Mouse (Mus musculus) neutrophil, adult 65 days (primary cell): ENCODE data around the gene Hint2. TPM values are rescaled to one million over a fixed set of nuclear protein-coding genes. Genes with fewer than 3 reads are reported as not detected.

Source experiments
- total RNA-seq: library from RNA; stranded (reverse); gene quantifications from 2 replicates; pipeline ENCODE4 v1.2.4, GENCODE M21; 2023

Gene Hint2
- total RNA-seq: 4.9 and 7.9 TPM in 2 replicates

DNA sequence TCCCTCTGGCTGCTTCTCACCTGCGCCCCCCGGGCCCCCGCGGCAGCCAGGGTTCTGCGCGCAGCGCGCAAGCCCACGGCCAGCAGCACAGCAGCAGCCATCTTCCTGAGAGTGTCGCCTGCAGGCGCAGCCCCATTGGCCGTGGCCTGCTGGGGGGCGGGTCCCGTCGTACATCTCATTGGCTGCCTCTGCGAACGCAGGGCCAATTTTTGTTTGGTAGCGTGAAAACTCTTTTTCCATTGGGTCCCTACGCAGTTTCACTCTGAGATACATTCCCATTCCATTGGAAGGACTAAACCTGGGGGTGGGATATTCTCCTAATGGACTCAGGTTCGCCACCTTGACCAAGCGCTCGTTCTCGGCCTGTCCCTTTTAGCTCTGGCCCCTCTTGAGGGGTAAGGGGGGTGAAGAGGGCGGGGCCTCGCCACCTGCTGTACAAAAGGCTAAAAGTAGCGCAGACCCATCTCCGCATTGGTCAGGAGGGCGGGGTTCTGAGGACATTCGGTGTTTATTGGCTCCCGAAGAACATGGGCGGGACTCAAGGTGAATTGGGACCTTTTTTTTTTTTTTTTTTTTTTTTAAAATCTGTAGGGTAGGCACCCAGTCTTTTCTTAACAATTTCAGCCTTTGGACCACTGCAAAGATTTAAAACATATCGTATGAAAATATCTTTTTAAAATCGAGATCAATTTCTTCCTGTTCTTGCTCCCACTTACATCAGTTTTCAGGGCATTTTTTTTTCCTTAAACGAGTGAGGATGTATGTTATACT lies at the start of gene Hint2:
Hint2 (minus strand) TSS at position 128 of the 771 bp plus-strand sequence.

DNA sequence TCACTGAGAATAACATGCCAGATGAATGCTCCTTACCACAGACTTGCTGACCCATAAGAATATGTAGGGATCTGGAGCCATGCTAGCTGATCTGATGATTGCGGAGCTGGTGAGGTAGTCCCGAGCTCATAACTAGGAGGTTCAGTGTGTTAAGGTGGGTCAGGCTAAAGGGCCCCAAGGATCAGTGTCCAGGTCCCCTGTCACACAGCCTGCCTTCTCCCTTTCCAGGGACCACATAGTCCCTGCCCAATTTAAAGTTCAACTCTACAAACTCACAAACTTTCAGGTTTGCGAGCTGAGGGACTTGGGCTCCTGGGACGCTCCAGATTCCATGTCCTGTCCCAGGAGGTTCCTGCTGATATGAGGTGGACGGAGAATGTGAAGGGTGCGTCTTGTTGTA lies 44.4 kb upstream of the Hint2 start, which contains the start of gene Olfr70:
Olfr70 (minus strand) TSS at position 101 of the 400 bp plus-strand sequence.

DNA sequence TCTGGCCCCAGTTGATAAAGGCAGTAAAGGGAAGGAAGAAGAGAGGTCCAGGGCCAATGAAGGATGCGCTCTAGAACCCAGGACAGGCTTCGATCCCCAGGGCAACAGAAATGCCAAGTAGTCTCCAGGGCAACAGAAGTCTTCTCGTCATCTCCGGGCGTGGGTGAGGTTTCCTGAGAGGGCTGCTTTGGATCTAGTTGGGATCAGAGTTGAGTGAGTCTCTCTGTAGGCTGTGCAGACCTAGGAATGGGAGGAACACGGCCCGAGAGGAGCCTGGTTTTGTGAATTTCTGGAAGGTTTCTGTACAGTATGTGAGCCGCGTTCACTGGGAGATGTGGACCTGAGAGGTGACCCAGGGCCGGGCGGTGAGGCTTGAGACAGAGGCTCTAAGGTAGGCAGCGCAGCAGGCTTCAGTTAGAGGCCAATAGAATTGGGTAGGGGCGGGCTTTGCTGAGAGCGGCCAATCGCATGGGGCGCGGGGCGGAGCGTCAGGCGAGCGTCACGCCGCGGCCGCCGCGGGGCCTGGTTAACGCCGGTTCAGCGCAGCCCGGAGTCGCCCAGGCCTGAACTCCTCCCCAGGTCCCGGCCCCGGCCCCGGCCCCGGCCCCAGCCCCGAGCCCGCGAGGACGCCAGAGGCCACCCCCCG lies 12.6 kb upstream of the Hint2 start, which contains the start of the genes Tmem8b and Fam221b:
Tmem8b (plus strand) TSS at position 190 of the 646 bp plus-strand sequence.
Fam221b (minus strand) TSS at position 364 of the 646 bp plus-strand sequence.

DNA sequence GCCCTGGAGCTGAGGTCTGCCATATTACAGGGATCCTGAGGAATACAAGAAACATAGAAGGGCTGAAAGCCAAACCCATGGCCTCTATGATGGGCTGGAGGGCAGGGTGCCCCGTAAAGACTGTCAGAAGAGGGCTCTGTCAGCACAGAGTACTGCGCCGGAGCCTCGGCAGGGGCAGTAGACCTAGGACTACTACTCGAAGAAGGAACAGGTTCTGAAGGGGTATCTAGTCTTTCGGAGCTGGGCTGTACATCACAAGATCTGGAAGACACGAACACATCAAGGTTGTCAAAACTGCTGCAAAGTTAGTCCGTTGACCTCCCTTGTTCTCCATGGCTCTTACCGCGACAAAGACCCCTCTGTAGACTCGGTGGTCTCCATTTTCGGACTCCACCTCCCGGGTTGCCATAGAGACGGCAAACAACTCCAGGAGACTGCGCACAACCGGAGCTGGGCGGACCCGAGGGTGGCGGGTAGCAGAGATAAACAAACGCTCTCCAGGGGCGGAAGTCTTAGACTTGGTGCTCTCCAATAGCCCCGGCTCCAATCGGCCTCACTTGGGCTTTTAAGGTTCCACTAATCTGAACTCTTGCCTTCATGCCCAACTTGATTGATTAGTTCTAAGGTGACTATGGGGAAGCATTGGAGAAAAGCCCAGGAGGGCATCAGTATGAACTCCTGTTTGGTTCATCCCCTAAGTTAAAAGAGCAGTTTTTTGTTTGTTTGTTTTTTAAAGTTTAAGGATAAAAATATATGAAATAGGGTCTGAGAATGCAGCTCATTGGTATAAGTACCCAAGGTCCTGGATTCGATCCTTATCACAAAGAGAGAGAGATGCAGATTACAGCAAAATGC lies 2.9 kb downstream of the Hint2 start, which contains the start of gene Spag8:
Spag8 (minus strand) TSS at position 434 of the 855 bp plus-strand sequence.

DNA sequence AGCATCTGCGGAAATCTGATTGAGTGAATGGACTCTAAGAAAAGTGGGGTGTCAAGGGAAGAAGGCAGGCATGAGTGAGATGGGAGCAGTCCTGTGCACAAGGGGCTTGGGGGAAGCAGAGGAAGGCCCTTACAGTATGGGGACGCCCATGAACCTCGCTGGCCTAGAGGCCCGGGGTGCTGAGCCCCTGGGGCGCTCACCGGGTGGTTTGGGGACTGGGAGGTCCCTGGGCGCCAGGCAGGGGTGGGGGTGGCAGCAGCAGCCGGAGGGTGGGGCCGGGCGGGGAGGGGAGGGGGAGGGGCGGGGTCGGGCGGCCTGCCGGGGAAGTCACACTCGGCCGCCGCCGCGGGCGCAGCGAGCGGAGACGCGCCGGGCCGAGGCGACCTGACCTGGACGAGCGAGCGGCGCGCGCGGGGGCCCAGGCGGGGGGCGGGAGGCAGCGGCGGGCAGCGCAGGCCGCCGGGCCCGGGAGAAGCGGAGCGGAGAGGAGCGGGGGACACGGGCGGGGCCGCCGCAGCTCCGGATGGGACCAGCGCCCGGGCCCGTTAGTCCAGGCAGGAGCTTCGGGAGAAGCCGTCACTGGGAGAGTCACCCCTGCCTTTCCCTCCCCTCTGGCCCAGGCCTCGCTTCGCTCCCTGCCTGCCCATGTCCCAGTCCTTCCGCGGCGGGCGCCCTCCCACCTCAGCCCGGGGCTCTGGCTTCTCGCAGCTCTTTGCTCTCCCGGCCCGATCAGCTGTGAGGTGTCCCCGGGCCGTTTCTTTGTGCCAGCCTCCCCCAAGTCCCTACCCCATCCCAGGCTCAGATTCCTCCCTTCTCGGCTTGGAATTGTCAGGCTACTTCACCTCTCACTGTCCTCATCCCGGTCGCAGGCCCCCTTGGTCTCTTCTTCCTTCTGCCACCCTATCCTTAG lies 25.0 kb downstream of the Hint2 start, which contains the start of gene Npr2:
Npr2 (plus strand) TSS at position 890 of the 910 bp plus-strand sequence.

Other genes starting within 250 kb of the Hint2 start
- gene Fam166b, start 227.3 kb downstream of the Hint2 start, total RNA-seq: not detected in 2 replicates
- gene Tesk1, start 214.5 kb downstream of the Hint2 start, total RNA-seq: 3.5 and 7.4 TPM in 2 replicates
- gene Cd72, start 201.8 kb downstream of the Hint2 start, total RNA-seq: 6.4 and 8.5 TPM in 2 replicates
- 1.00 TPM in 1 of 2 replicates, not detected in the other for gene Sit1, start 172.7 kb downstream of the Hint2 start, total RNA-seq
- 4.4 and 5.0 TPM in 2 replicates for gene Ccdc107, start 163.6 kb downstream of the Hint2 start, total RNA-seq
- gene Arhgef39, start 156.8 kb downstream of the Hint2 start, total RNA-seq: 23.8 and 36.8 TPM in 2 replicates
- 0.32 and 0.63 TPM in 2 replicates for gene Car9, start 149.5 kb downstream of the Hint2 start, total RNA-seq
- not detected in 2 replicates for gene Tpm2, start 132.7 kb downstream of the Hint2 start, total RNA-seq
- gene Creb3, start 94.1 kb downstream of the Hint2 start, total RNA-seq: 81.5 and 97.2 TPM in 2 replicates
- 554 and 575 TPM in 2 replicates for gene Tln1, start 93.8 kb downstream of the Hint2 start, total RNA-seq
- gene Rgp1, start 77.8 kb downstream of the Hint2 start, total RNA-seq: 45.8 TPM in 2 replicates
- 23.1 and 37.6 TPM in 2 replicates for gene Gba2, start 77.6 kb downstream of the Hint2 start, total RNA-seq
- gene Msmp, start 72.0 kb downstream of the Hint2 start, total RNA-seq: not detected in 2 replicates
- gene Npr2, start 24.5 kb downstream of the Hint2 start, total RNA-seq: 0.28 and 0.32 TPM in 2 replicates
- gene Spag8, start 2.9 kb downstream of the Hint2 start, total RNA-seq: not detected in 2 replicates
- gene Tmem8b, start 12.5 kb upstream of the Hint2 start, total RNA-seq: 0.28 and 0.93 TPM in 2 replicates
- not detected in 2 replicates for gene Fam221b, start 12.7 kb upstream of the Hint2 start, total RNA-seq
- gene Olfr70, start 44.3 kb upstream of the Hint2 start, total RNA-seq: not detected in 2 replicates
- not detected in 2 replicates for gene Olfr71, start 53.8 kb upstream of the Hint2 start, total RNA-seq
- not detected in 2 replicates for gene Hrct1, start 70.7 kb upstream of the Hint2 start, total RNA-seq
- gene Spaar, start 73.6 kb upstream of the Hint2 start, total RNA-seq: not detected in 2 replicates
- not detected in 2 replicates for gene Olfr159, start 114.5 kb upstream of the Hint2 start, total RNA-seq
- not detected in 2 replicates for gene Olfr156, start 167.4 kb upstream of the Hint2 start, total RNA-seq
- gene Olfr157, start 183.7 kb upstream of the Hint2 start, total RNA-seq: not detected in 2 replicates
- not detected in 2 replicates for gene Olfr155, start 195.1 kb upstream of the Hint2 start, total RNA-seq
- gene Reck, start 219.1 kb upstream of the Hint2 start, total RNA-seq: 16.5 and 17.8 TPM in 2 replicates